Mouse (Mus musculus) midbrain, postnatal 0 days (tissue): Measurements from ENCODE around the gene Slc44a1. TPM values are rescaled to one million over a fixed set of nuclear protein-coding genes. Genes with fewer than 3 reads are reported as not detected.
A peak's percentile ranks its signal among the peaks of the same experiment; 100 is the strongest.

Experiments used
- ATAC-seq: fragments of 200-750 bp; cut with Nextera tagmentation; 2 replicates; pipeline ENCODE4 v1.8.0; 2017; ENCODE audit warnings: moderate number of reproducible peaks, mild to moderate bottlenecking, moderate TSS enrichment, moderate library complexity; ENCODE audit not compliant: low FRiP score
- DNase-seq: peaks from one replicate; pipeline ENCODE4 v3.0.0-alpha.2; 2015; ENCODE audit warnings: low spot score
- H3K27ac ChIP-seq: fragments of 300-500 bp; sonication (generic); 2 replicates; pipeline ENCODE4 v1.5.1; 2014; ENCODE audit warnings: low read depth, mild to moderate bottlenecking, low read length, mixed read lengths
- H3K27me3 ChIP-seq: fragments of 300-500 bp; sonication (generic); 2 replicates; pipeline ENCODE4 v1.6.1; 2014; ENCODE audit warnings: low read length, control low read depth, mixed read lengths; ENCODE audit not compliant: insufficient read depth
- H3K36me3 ChIP-seq: fragments of 300-500 bp; sonication (generic); 2 replicates; pipeline ENCODE4 v1.6.1; 2014; ENCODE audit warnings: low read length, control low read depth, mixed read lengths; ENCODE audit not compliant: insufficient read depth
- H3K4me1 ChIP-seq: fragments of 300-500 bp; sonication (generic); 2 replicates; pipeline ENCODE4 v1.6.1; 2014; ENCODE audit warnings: mild to moderate bottlenecking, control low read depth, antibody characterized with exemption, low read length, mixed read lengths; ENCODE audit not compliant: insufficient read depth
- H3K4me2 ChIP-seq: fragments of 300-500 bp; sonication (generic); 2 replicates; pipeline ENCODE4 v1.6.1; 2014; ENCODE audit warnings: low read depth, mild to moderate bottlenecking, low read length, mixed read lengths; ENCODE audit not compliant: poor library complexity, severe bottlenecking
- H3K4me3 ChIP-seq: fragments of 300-500 bp; sonication (generic); 2 replicates; pipeline ENCODE4 v1.5.1; 2014; ENCODE audit warnings: low read depth, mild to moderate bottlenecking, low read length, moderate library complexity
- H3K9ac ChIP-seq: fragments of 300-500 bp; sonication (generic); replicated peaks from 2 replicates; pipeline ENCODE4 v1.6.1; 2014; ENCODE audit warnings: mild to moderate bottlenecking, low read length, moderate library complexity, mixed read lengths; ENCODE audit not compliant: poor library complexity, severe bottlenecking
- H3K9me3 ChIP-seq: fragments of 300-500 bp; sonication (generic); 2 replicates; pipeline ENCODE4 v1.6.1; 2016; ENCODE audit warnings: low read length, control low read depth
- CTCF ChIP-seq: IDR thresholded peaks from 2 replicates; pipeline ENCODE4 v1.5.1; 2016; ENCODE audit warnings: antibody characterized with exemption, mild to moderate bottlenecking
- WGBS: fragments of 180-500 bp; shearing (Covaris S2); extraction: QIAGEN DNeasy Blood & Tissue Kit; methylation state at CpG from one replicate; pipeline ENCODE4 v1.1.7; 2014; 5-methylcytosine and 5-hydroxymethylcytosine counted together
- polyA plus RNA-seq: library from polyadenylated mRNA; unstranded; fragments of >200 nt; fragmentation: Nextera tagmentation; extraction: Ambion mirVana; gene quantifications from 2 replicates; pipeline ENCODE4 v1.2.1, GENCODE M21; 2015
- total RNA-seq: library from RNA; depleted of rRNA; stranded (reverse); fragments of >200 nt; gene quantifications from 2 replicates; pipeline ENCODE4 v1.2.3, GENCODE M21; 2014

Gene Slc44a1
- total and polyA plus RNA-seq, 2 experiments from 2014 or later, result 8.6 to 24.2 TPM

DNA sequence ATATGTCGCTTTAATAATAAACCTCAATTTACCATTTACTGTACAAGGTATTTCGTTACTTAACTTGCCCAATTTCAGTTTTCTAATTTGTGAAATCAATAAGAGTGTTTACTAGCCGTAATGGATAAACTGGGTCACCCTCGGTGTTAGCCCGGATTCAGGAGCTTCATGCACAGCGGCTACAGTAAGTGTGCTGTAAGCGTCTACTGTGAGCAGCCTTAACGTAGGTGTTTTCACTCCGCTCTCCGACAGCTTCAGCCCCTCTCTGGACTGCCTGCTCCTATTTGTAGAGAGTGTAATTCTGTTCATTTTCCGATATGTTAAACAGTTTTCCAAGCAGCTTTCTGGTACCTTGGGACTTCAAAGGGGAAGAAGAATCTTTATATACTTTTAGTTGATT, 99.7 kb downstream of the Slc44a1 start:
- DNase-seq (no peak), ATAC-seq (no peak)
- Histone ChIP-seq H3K4me3 (no peak overlapping the region), H3K9ac (no peak overlapping the region), H3K27ac (no peak overlapping the region), H3K36me3 (peaks cover 8% of the 10 kb centered on the region), H3K4me2 (no peak overlapping the region), H3K9me3 (no peaks in the 10 kb centered on the region), H3K27me3 (no peaks in the 10 kb centered on the region), H3K4me1 (no peaks in the 10 kb centered on the region)
- WGBS, result 96% methylated on average over 11 of the region's 11 CpGs
- TF ChIP-seq CTCF, result no peak

DNA sequence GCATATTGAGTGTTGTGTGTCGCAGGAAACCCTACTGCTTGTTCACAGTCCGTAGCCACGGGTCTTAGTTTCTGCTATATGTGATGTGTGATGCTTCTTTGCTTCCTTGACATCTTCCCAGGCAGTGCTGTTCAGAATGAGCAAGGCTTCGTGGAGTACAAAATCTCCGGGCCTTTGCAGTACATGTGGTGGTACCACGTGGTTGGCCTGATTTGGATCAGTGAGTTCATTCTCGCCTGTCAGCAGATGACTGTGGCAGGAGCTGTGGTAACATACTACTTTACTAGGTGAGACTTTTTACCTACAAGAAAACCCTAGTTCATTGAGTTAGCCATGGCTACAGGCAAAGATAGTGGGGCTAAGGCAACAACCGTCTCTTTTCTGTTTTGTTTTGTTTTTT, 103.2 kb downstream of the Slc44a1 start:
- H3K4me1 ChIP-seq, result no peaks in the 10 kb centered on the region
- WGBS, result 90% methylated on average over 8 of the region's 8 CpGs
- no peak overlapping the region for H3K4me2 ChIP-seq
- DNase-seq (no peak), ATAC-seq (no peak)
- H3K27me3 ChIP-seq, result no peaks in the 10 kb centered on the region
- peaks cover 13% of the 10 kb centered on the region for H3K36me3 ChIP-seq
- no peak for TF ChIP-seq CTCF
- no peak overlapping the region for H3K27ac ChIP-seq
- H3K4me3 ChIP-seq, result no peak overlapping the region
- H3K9ac ChIP-seq, result no peak overlapping the region
- no peaks in the 10 kb centered on the region for H3K9me3 ChIP-seq

DNA sequence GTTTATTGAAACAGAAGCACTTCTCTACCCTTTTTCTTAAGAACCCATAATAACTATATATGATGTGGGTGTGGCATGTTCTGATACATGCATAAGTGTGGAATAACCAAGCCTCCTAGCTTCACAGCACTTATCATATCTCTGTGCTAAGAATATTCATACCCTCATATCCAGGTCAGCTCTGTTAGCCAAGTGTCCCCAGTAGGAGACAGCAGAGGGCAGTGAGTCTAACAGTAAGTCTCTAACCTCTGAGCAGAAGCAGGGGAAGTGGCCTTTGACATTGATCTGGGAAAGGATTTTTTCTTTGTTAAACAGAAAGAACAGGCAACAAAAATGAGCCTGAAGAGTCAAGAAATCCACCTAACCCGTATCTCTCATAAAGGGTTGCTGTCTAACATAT, 104.7 kb downstream of the Slc44a1 start:
- TF ChIP-seq CTCF, result peak; percentile 26
- no peaks in the 10 kb centered on the region for H3K4me1 ChIP-seq
- H3K27ac ChIP-seq, result no peak overlapping the region
- H3K27me3 ChIP-seq, result no peaks in the 10 kb centered on the region
- DNase-seq, result no peak
- no peak for ATAC-seq
- peaks cover 13% of the 10 kb centered on the region for H3K36me3 ChIP-seq
- no peak overlapping the region for H3K4me2 ChIP-seq
- WGBS, result 69% methylated on average over 1 of the region's 1 CpGs
- no peaks in the 10 kb centered on the region for H3K9me3 ChIP-seq
- no peak overlapping the region for H3K4me3 ChIP-seq
- no peak overlapping the region for H3K9ac ChIP-seq

DNA sequence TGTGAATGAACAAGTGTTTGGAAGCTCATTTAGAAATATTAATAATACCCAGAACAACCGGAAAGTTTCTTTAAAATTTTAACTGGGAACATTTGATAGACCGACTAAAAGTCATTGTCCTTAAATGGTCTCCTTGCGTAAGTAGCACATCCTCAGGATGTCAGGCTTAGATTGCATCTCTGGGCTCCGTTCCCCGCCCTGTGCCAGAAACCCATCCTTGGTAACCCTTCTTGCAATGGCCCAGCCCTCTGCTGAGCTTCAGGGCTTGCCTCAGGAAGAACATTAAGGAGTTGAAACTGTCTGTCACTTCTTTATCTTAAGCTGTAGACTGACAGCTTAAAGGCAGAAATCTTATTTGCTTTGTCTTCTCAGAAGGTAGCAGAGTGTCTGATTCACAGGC, 107.2 kb downstream of the Slc44a1 start:
- Histone ChIP-seq H3K9me3 (no peaks in the 10 kb centered on the region), H3K4me3 (no peak overlapping the region), H3K9ac (no peak overlapping the region), H3K36me3 (peaks cover 12% of the 10 kb centered on the region), H3K27ac (no peak overlapping the region), H3K4me1 (no peaks in the 10 kb centered on the region), H3K27me3 (no peaks in the 10 kb centered on the region), H3K4me2 (no peak overlapping the region)
- ATAC-seq (no peak), DNase-seq (no peak)
- 94% methylated on average over 5 of the region's 5 CpGs for WGBS
- no peak for TF ChIP-seq CTCF

DNA sequence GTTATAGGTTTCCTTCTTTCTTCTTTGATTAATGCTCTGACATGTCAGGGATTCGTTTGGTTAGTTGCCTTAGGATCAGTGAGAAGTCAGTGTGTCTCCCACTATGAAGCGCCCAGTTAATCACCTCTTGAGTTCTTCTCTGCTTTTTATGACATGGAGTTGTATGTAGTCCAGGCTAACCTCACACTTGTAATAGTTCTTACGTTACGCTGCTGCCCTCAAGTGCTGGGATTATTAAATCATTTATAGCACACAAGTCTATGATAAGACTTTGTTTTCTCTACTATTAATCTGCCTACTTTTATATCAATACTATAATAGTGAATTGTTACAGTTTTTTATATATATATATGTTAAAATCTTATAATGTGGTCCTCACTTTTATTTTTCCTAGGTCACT, 109.2 kb downstream of the Slc44a1 start:
- peak; percentile 64 for TF ChIP-seq CTCF
- WGBS, result 63% methylated on average over 4 of the region's 4 CpGs
- Histone ChIP-seq H3K4me3 (no peak overlapping the region), H3K4me2 (no peak overlapping the region), H3K4me1 (no peaks in the 10 kb centered on the region), H3K36me3 (0 out of 2 replicates have a peak, but pooled peaks cover 17% of the 10 kb centered on the region), H3K9me3 (no peaks in the 10 kb centered on the region), H3K9ac (no peak overlapping the region), H3K27me3 (no peaks in the 10 kb centered on the region), H3K27ac (no peak overlapping the region)
- DNase-seq (peak; percentile 37), ATAC-seq (no peak)

DNA sequence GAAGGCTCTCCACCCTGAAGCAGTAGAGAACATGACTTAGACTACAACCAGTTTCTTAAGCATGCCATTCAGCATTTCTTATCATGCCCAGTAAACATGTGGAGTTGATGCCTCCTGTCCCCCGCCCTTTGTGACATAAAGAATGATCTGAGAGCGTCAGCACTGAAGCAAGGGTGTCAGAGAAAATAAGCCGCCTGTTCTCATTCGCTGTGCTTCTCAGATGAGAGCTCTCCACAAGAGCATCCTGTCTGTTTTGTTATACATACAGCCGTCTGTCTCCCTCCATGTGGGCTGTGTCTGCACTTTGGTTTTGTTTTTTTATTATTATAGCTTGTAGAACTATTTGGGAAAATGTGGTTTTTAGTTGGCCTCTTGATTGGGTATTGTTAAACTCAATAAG, 124.4 kb downstream of the Slc44a1 start:
- 72% methylated on average over 5 of the region's 5 CpGs for WGBS
- DNase-seq (no peak), ATAC-seq (no peak)
- Histone ChIP-seq H3K27ac (no peak overlapping the region), H3K4me3 (no peak overlapping the region), H3K4me1 (no peaks in the 10 kb centered on the region), H3K9me3 (no peaks in the 10 kb centered on the region), H3K4me2 (no peak overlapping the region), H3K9ac (no peak overlapping the region), H3K36me3 (peaks cover 15% of the 10 kb centered on the region; the same call in 1 of the 2 replicates), H3K27me3 (no peaks in the 10 kb centered on the region)
- no peak for TF ChIP-seq CTCF
